Mouse (Mus musculus): ENCODE measurements at regions not wholly inside any gene's neighbourhood (a gene's known extent, or its start where the extent isn't known, plus 50 kb on each side); places are given as distances from the start of the nearest gene placed in this dataset.

- DNase-seq (ENCODE audit: low spot score in 2 of 2): no peak
Measured at GRCm38 (mm10) chr2:106083801-106084800, 80.8 kb upstream of the Dnajc24 start.

GRCm38 (mm10) chr2:106083001-106083400 is 79.7 kb upstream of the Dnajc24 start:
- no peak for DNase-seq (ENCODE audit: low spot score in 2 of 2)

- DNase-seq (ENCODE audit: low spot score in 2 of 2): peak; percentile 73 to 78
Measured at GRCm38 (mm10) chr2:106081951-106082350, 78.6 kb upstream of the Dnajc24 start.

GRCm38 (mm10) chr2:106080626-106081025 is 77.3 kb upstream of the Dnajc24 start:
- no peak for DNase-seq (ENCODE audit: low spot score in 2 of 2)

DNA sequence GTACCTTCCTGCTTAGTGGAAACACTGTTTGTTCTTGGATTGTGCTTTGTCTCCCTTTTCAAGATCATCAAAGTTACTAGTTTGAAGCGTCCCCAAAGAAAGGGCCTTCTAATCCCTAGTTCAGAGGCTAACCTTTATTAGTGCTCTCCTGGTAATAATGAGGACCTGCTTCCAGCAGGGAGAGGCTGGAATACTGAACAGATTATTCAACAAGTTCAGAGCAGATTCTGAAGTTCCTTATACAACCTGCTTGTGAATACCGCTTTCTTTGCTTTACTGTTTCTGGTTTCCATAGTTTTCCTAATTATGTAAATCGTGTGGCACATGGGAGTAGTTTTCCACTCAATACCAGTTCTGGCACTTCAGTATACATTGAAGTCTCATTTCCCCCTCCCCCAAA is 75.2 kb upstream of the Dnajc24 start:
- DNase-seq (ENCODE audit: low spot score in 2 of 2): no peak

DNA sequence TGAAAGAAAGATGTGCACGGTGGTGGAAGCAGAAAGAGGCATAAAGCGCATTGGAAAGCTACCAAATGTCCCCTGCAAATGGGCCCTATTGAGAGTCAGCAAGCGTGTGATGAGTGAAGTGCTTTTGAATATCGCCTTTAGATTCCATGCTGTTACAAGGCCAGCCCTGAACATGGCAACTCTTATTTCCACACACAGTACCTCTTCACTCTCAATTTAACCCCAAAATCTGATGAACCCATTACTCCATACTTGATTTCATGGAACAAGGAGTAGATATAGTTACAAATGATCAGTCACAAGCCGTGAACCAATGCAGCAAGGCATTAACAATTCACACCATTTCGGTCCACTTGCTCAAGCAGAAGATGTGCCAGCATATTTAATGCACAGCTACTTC is 71.1 kb upstream of the Dnajc24 start:
- no peak for DNase-seq (ENCODE audit: low spot score in 2 of 2)

DNA sequence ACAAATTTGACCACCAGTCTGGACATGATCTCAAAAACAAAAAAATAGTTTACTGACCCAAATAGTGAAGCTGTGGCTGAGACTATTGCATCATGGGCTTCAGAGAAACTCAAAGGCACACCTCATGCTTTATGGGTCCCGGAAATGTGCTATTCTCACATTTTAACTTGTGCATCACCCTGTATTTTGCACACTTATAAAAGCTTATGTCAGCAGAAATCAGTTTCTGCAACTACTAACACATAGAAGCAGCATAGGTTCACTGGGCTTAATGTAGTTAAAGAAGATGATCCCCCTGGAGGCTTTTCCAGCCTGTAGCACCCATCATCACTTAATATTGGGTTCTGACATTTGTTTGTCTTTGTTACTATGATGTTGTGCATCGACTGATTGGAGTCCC is 61.0 kb upstream of the Dnajc24 start:
- DNase-seq (ENCODE audit: low spot score in 2 of 2): no peak

All from left cerebral cortex, adult 18-20 months (tissue).